Mouse (Mus musculus): ENCODE measurements around the gene Asgr1.

- TF ChIP-seq CTCF (IDR thresholded peaks at IDR 0.05; ENCODE audit: low read depth): no peak
- no peak for TF ChIP-seq EP300 (IDR thresholded peaks at IDR 0.05; ENCODE audit: low read depth)
These were observed 13.7 kb upstream of the Asgr1 start for GRCm38 (mm10) chr11:70040184-70040583.
